Comparison of ENCODE assay signal across 10 mouse cellular contexts in genomic region chr8:119781086-119781840, GRCm38 (mm10). TPM values are rescaled to one million over a fixed set of nuclear protein-coding genes. Genes with fewer than 3 reads are reported as not detected.
DNase-seq lines count a peak whose midpoint lies in the region; ATAC-seq and TF ChIP-seq lines count a peak whose summit lies in the region.
"Had no signal": no experiment of that assay in that cellular context is flagged by ENCODE, and none has a peak within 500 bp of the region (broad histone marks: within the 10 kb centered on the region; RNA-seq: fewer than 3 reads in every experiment).

No protein-coding gene starts in this region.

- no peak for TF ChIP-seq POLR2A in small intestine, adult 2 months (IDR thresholded peaks at IDR 0.05; ENCODE audit: low read depth, low read length)

- no peaks in the 10 kb centered on the region for H3K36me3 ChIP-seq in small intestine, adult 2 months (ENCODE audit: control insufficient read depth, insufficient read depth, low read length)
- H3K36me3 ChIP-seq: heart, embryonic 13.5 days had no signal

- H3K4me1 ChIP-seq in small intestine, adult 2 months (ENCODE audit: control insufficient read depth, insufficient read depth, insufficient read length, low read length), result peaks cover 20% of the 10 kb centered on the region

- no peaks in the 10 kb centered on the region for H3K27me3 ChIP-seq in small intestine, adult 2 months (ENCODE audit: control insufficient read depth, insufficient read depth, low read length)

- peak; percentile 70 for DNase-seq in CD4-positive, CD25-positive, alpha-beta regulatory T cell, adult 2 months (ENCODE audit: low read depth, low spot score)
- peak; percentile 43 for DNase-seq in retina, postnatal 1 day
- DNase-seq in retina, embryonic 14.5 days (ENCODE audit: low spot score), result no peak
- peak; percentile 51 for DNase-seq in kidney, adult 9 months
- DNase-seq in layer of hippocampus, adult 11-12 months (ENCODE audit: low spot score), result no peak
- DNase-seq in embryo, embryonic 10.5 days (ENCODE audit: low spot score), result no peak

- no peak for ATAC-seq in CD4-positive, CD25-positive, alpha-beta regulatory T cell, adult 4 months

- 22% methylated on average over 4 of the region's 4 CpGs for WGBS in small intestine, adult 2 months

- peak overlapping the region; percentile 28; the same call in 1 of the 2 replicates for H3K27ac ChIP-seq in small intestine, adult 2 months (ENCODE audit: insufficient read depth, low read depth, low read length)
- H3K27ac ChIP-seq: heart, embryonic 13.5 days had no signal

- no peak for TF ChIP-seq CTCF in small intestine, adult 2 months (IDR thresholded peaks at IDR 0.05; ENCODE audit: extremely low read depth, insufficient read length, insufficient replicate concordance, low read depth, low read length)

- no peak overlapping the region for H3K4me3 ChIP-seq in small intestine, adult 2 months (ENCODE audit: low read depth, low read length)
- H3K4me3 ChIP-seq: heart, embryonic 13.5 days; megakaryocyte, embryonic 14.5 days had no signal

RNA-seq across cellular contexts. Expression of gene Tldc1, which starts 3.0 kb away (rescaled TPM):
- polyA plus RNA-seq in CD4-positive, CD25-positive, alpha-beta regulatory T cell, adult 4 months (2017; shearing (Covaris generic)), result 10 to 100 TPM in 1 of 2 experiments, 1 to 10 TPM in 1; 6.5 to 14.3 TPM
- 4.6 and 7.4 TPM in 2 replicates for polyA plus RNA-seq in small intestine, adult 2 months (2012; rRNA removed)

RNA-seq across cellular contexts. Expression of gene Cotl1, which starts 59.1 kb away (rescaled TPM):
- 100 to 1,000 TPM; 131 to 191 TPM for polyA plus RNA-seq in CD4-positive, CD25-positive, alpha-beta regulatory T cell, adult 4 months (2017; shearing (Covaris generic))
- 206 and 264 TPM in 2 replicates for polyA plus RNA-seq in small intestine, adult 2 months (2012; rRNA removed)

Comparison
In these comparisons a context has a peak if more than half of its experiments do, and no peak if none do; other contexts are left out.
1. DNase-seq: peak in CD4-positive, CD25-positive, alpha-beta regulatory T cell, adult 2 months (single experiment), retina, postnatal 1 day (single experiment) and kidney, adult 9 months (single experiment); none in retina, embryonic 14.5 days (single experiment), layer of hippocampus, adult 11-12 months (single experiment) and embryo, embryonic 10.5 days (single experiment).